Mouse (Mus musculus): ENCODE results near the gene Spata3.

- TF ChIP-seq POLR2A (IDR thresholded peaks at IDR 0.05; ENCODE audit: insufficient read depth, low read depth, low read length) (no peak), EP300 (IDR thresholded peaks at IDR 0.05; ENCODE audit: insufficient read depth, low read depth, low read length) (no peak)
Observed at GRCm38 (mm10) chr1:85973468-85973877, 43.1 kb upstream of the Spata3 start.

Measured in heart, adult 2 months (tissue).